Mouse (Mus musculus): ENCODE measurements around the gene Gm20388.

- no peak for TF ChIP-seq CTCF (IDR thresholded peaks at IDR 0.05; ENCODE audit: low read depth)
- no peak for TF ChIP-seq EP300 (IDR thresholded peaks at IDR 0.05; ENCODE audit: low read depth)
Observed at GRCm38 (mm10) chr8:124019782-124020181, 4109.1 kb downstream of the Gm20388 start.
